Mouse (Mus musculus): Measurements from ENCODE around the gene Ppef1. TPM values are rescaled to one million over a fixed set of nuclear protein-coding genes. Genes with fewer than 3 reads are reported as not detected.
A peak's percentile ranks its signal among the peaks of the same experiment; 100 is the strongest.

Gene Ppef1
- polyA plus RNA-seq, 1 experiment from 2014 or later: 4.9 TPM

- 90% methylated on average over 2 of the region's 2 CpGs for WGBS
- no peak overlapping the region for H3K4me2 ChIP-seq (replicated peaks)
- ATAC-seq (ENCODE audit: low FRiP score): no peak
These were observed 132.2 kb downstream of the Ppef1 start for GRCm38 (mm10) chrX:160603316-160603715.

GRCm38 (mm10) chrX:160602770-160603169 is 132.8 kb downstream of the Ppef1 start:
- Histone ChIP-seq H3K4me1 (replicated peaks; ENCODE audit: control insufficient read depth, insufficient read depth, low read length) (0 out of 2 replicates have a peak, but pooled peaks cover 6% of the 10 kb centered on the region), H3K4me2 (replicated peaks) (no peak overlapping the region), H3K9ac (no peak overlapping the region), H3K27ac (no peak overlapping the region), H3K36me3 (replicated peaks; ENCODE audit: control insufficient read depth, insufficient read depth) (no peaks in the 10 kb centered on the region), H3K27me3 (ENCODE audit: control insufficient read depth, insufficient read depth, low read length) (peaks cover 10% of the 10 kb centered on the region; the same call in 1 of the 2 replicates), H3K4me3 (replicated peaks; ENCODE audit: low read length) (no peak overlapping the region), H3K9me3 (ENCODE audit: control insufficient read depth, low read length) (no peaks in the 10 kb centered on the region)
- no peak for ATAC-seq (ENCODE audit: low FRiP score)
- 93% methylated on average over 1 of the region's 1 CpGs for WGBS
- no peak for DNase-seq (ENCODE audit: low spot score)

More at GRCm38 (mm10) chrX:160603316-160603715, 132.2 kb downstream of the Ppef1 start:
- Histone ChIP-seq H3K27ac (no peak overlapping the region), H3K36me3 (replicated peaks; ENCODE audit: control insufficient read depth, insufficient read depth) (no peaks in the 10 kb centered on the region), H3K4me1 (replicated peaks; ENCODE audit: control insufficient read depth, insufficient read depth, low read length) (0 out of 2 replicates have a peak, but pooled peaks cover 6% of the 10 kb centered on the region), H3K9me3 (ENCODE audit: control insufficient read depth, low read length) (no peaks in the 10 kb centered on the region), H3K9ac (no peak overlapping the region), H3K27me3 (ENCODE audit: control insufficient read depth, insufficient read depth, low read length) (peaks cover 6% of the 10 kb centered on the region; the same call in 1 of the 2 replicates), H3K4me3 (replicated peaks; ENCODE audit: low read length) (no peak overlapping the region)
- no peak for DNase-seq (ENCODE audit: low spot score)

GRCm38 (mm10) chrX:160601053-160601452 is 134.5 kb downstream of the Ppef1 start:
- Histone ChIP-seq H3K4me3 (replicated peaks; ENCODE audit: low read length) (no peak overlapping the region), H3K4me1 (replicated peaks; ENCODE audit: control insufficient read depth, insufficient read depth, low read length) (0 out of 2 replicates have a peak, but pooled peaks cover 6% of the 10 kb centered on the region), H3K9ac (no peak overlapping the region), H3K36me3 (replicated peaks; ENCODE audit: control insufficient read depth, insufficient read depth) (no peaks in the 10 kb centered on the region), H3K27ac (no peak overlapping the region), H3K4me2 (replicated peaks) (no peak overlapping the region), H3K27me3 (ENCODE audit: control insufficient read depth, insufficient read depth, low read length) (peaks cover 15% of the 10 kb centered on the region; the same call in 1 of the 2 replicates), H3K9me3 (ENCODE audit: control insufficient read depth, low read length) (no peaks in the 10 kb centered on the region)
- 44% methylated on average over 3 of the region's 3 CpGs for WGBS
- ATAC-seq (ENCODE audit: low FRiP score) (no peak), DNase-seq (ENCODE audit: low spot score) (no peak)

GRCm38 (mm10) chrX:160598562-160599458 is 136.8 kb downstream of the Ppef1 start:
- Histone ChIP-seq H3K4me3 (replicated peaks; ENCODE audit: low read length) (no peak overlapping the region), H3K4me2 (replicated peaks) (no peak overlapping the region), H3K4me1 (replicated peaks; ENCODE audit: control insufficient read depth, insufficient read depth, low read length) (0 out of 2 replicates have a peak, but pooled peaks cover 6% of the 10 kb centered on the region), H3K9ac (no peak overlapping the region), H3K36me3 (replicated peaks; ENCODE audit: control insufficient read depth, insufficient read depth) (no peaks in the 10 kb centered on the region), H3K27me3 (ENCODE audit: control insufficient read depth, insufficient read depth, low read length) (peaks cover 15% of the 10 kb centered on the region; the same call in 1 of the 2 replicates), H3K27ac (peak overlapping the region; percentile 51; the same call in 1 of the 2 replicates), H3K9me3 (ENCODE audit: control insufficient read depth, low read length) (no peaks in the 10 kb centered on the region)
- DNase-seq (ENCODE audit: low spot score) (no peak), ATAC-seq (ENCODE audit: low FRiP score) (peak; percentile 87)
- 45% methylated on average over 3 of the region's 3 CpGs for WGBS

DNA sequence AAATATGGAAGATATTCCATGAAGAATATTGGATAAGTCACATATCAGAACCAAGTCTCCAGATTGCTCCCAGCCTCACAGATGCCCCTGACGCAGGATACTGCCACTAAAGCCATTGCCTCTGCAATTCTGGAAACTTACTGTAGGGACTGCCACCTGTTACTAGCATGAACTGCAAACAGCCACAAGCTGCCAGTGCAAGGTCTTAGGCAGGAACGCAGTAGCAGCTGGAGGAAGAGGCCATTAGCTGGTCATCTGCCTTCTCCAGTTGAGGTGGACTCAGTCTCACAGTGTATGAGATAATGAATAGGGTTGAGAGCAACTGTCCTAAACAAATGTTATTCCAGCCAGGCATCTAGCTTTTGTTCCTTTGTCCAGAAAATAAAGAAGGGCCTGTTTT is 137.5 kb downstream of the Ppef1 start:
- Histone ChIP-seq H3K27me3 (ENCODE audit: control insufficient read depth, insufficient read depth, low read length) (peaks cover 15% of the 10 kb centered on the region; the same call in 1 of the 2 replicates), H3K9ac (no peak overlapping the region), H3K4me3 (replicated peaks; ENCODE audit: low read length) (no peak overlapping the region), H3K27ac (0 out of 2 replicates have a peak overlapping the region, but pooled peaks have one; percentile 14), H3K36me3 (replicated peaks; ENCODE audit: control insufficient read depth, insufficient read depth) (no peaks in the 10 kb centered on the region), H3K9me3 (ENCODE audit: control insufficient read depth, low read length) (no peaks in the 10 kb centered on the region), H3K4me1 (replicated peaks; ENCODE audit: control insufficient read depth, insufficient read depth, low read length) (0 out of 2 replicates have a peak, but pooled peaks cover 6% of the 10 kb centered on the region), H3K4me2 (replicated peaks) (no peak overlapping the region)
- no peak for DNase-seq (ENCODE audit: low spot score)
- no peak for ATAC-seq (ENCODE audit: low FRiP score)
- WGBS: 82% methylated on average over 2 of the region's 2 CpGs

GRCm38 (mm10) chrX:160592933-160593332 is 142.6 kb downstream of the Ppef1 start:
- H3K4me1 ChIP-seq (replicated peaks; ENCODE audit: control insufficient read depth, insufficient read depth, low read length): no peaks in the 10 kb centered on the region
- H3K27ac ChIP-seq: no peak overlapping the region
- WGBS: 86% methylated on average over 6 of the region's 6 CpGs
- H3K9me3 ChIP-seq (ENCODE audit: control insufficient read depth, low read length): no peaks in the 10 kb centered on the region
- ATAC-seq (ENCODE audit: low FRiP score) (no peak), DNase-seq (ENCODE audit: low spot score) (no peak)
- no peak overlapping the region for H3K9ac ChIP-seq
- H3K4me3 ChIP-seq (replicated peaks; ENCODE audit: low read length): no peak overlapping the region
- H3K36me3 ChIP-seq (replicated peaks; ENCODE audit: control insufficient read depth, insufficient read depth): no peaks in the 10 kb centered on the region
- H3K27me3 ChIP-seq (ENCODE audit: control insufficient read depth, insufficient read depth, low read length): peaks cover 16% of the 10 kb centered on the region
- H3K4me2 ChIP-seq (replicated peaks): no peak overlapping the region

DNA sequence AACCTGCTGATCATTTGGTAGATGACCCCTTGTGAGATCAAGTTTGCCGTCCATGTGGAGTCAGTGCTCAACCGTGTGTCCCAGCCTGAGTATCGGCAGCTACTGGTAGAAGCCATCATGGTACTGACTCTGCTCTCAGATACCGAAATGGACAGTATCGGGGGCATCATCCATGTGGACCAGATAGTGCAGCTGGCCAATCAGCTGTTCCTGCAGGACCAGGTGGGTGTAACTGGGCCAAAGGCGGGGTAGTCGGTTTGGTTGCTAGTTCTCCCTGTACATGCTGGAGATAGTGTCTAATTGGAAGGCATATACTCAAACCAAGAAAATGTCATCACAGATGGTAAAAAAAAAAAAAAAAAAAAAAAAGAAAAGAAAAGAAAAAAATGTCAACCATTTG is 145.4 kb downstream of the Ppef1 start:
- H3K4me1 ChIP-seq (replicated peaks; ENCODE audit: control insufficient read depth, insufficient read depth, low read length): no peaks in the 10 kb centered on the region
- H3K27ac ChIP-seq: no peak overlapping the region
- ATAC-seq (ENCODE audit: low FRiP score) (no peak), DNase-seq (ENCODE audit: low spot score) (no peak)
- no peaks in the 10 kb centered on the region for H3K36me3 ChIP-seq (replicated peaks; ENCODE audit: control insufficient read depth, insufficient read depth)
- no peak overlapping the region for H3K4me2 ChIP-seq (replicated peaks)
- 95% methylated on average over 7 of the region's 7 CpGs for WGBS
- H3K27me3 ChIP-seq (ENCODE audit: control insufficient read depth, insufficient read depth, low read length): peaks cover 22% of the 10 kb centered on the region; the same call in 1 of the 2 replicates
- no peak overlapping the region for H3K4me3 ChIP-seq (replicated peaks; ENCODE audit: low read length)
- H3K9me3 ChIP-seq (ENCODE audit: control insufficient read depth, low read length): no peaks in the 10 kb centered on the region
- H3K9ac ChIP-seq: no peak overlapping the region

GRCm38 (mm10) chrX:160588523-160588922 is 147.0 kb downstream of the Ppef1 start:
- no peak overlapping the region for H3K4me2 ChIP-seq (replicated peaks)
- no peaks in the 10 kb centered on the region for H3K36me3 ChIP-seq (replicated peaks; ENCODE audit: control insufficient read depth, insufficient read depth)
- H3K9me3 ChIP-seq (ENCODE audit: control insufficient read depth, low read length): no peaks in the 10 kb centered on the region
- peaks cover 22% of the 10 kb centered on the region; the same call in 1 of the 2 replicates for H3K27me3 ChIP-seq (ENCODE audit: control insufficient read depth, insufficient read depth, low read length)
- WGBS: 83% methylated on average over 4 of the region's 4 CpGs
- H3K4me3 ChIP-seq (replicated peaks; ENCODE audit: low read length): no peak overlapping the region
- H3K27ac ChIP-seq: no peak overlapping the region
- no peaks in the 10 kb centered on the region for H3K4me1 ChIP-seq (replicated peaks; ENCODE audit: control insufficient read depth, insufficient read depth, low read length)
- no peak overlapping the region for H3K9ac ChIP-seq
- ATAC-seq (ENCODE audit: low FRiP score): peak; percentile 37; the same call in 1 of the 2 replicates
- no peak for DNase-seq (ENCODE audit: low spot score)

DNA sequence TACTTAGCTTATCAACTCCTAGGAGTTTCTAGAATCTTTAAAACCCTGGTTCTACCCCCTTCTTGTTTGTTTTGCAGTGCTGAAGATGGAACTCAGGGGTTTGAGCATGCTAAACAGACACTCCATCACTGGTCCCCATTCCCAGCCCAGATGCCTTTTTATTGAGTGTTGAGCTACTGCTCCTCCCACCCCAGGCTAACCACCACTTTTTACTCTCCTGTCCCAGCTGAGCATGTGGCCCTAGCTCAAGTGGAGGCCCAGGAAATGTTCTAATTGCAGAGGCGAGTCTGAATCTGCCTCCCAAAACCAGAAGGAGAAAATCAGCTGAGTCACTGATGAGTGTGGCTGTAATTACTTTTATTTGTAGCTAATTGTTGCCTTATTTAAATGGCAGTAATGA is 150.5 kb downstream of the Ppef1 start:
- Histone ChIP-seq H3K4me1 (replicated peaks; ENCODE audit: control insufficient read depth, insufficient read depth, low read length) (no peaks in the 10 kb centered on the region), H3K9me3 (ENCODE audit: control insufficient read depth, low read length) (no peaks in the 10 kb centered on the region), H3K27me3 (ENCODE audit: control insufficient read depth, insufficient read depth, low read length) (peaks cover 18% of the 10 kb centered on the region; the same call in 1 of the 2 replicates), H3K4me2 (replicated peaks) (no peak overlapping the region), H3K4me3 (replicated peaks; ENCODE audit: low read length) (no peak overlapping the region), H3K36me3 (replicated peaks; ENCODE audit: control insufficient read depth, insufficient read depth) (no peaks in the 10 kb centered on the region), H3K9ac (no peak overlapping the region), H3K27ac (no peak overlapping the region)
- DNase-seq (ENCODE audit: low spot score) (no peak), ATAC-seq (ENCODE audit: low FRiP score) (no peak)
- 59% methylated on average over 1 of the region's 1 CpGs for WGBS

Data from hindbrain, embryonic 14.5 days (tissue).